Mouse (Mus musculus): Measurements from ENCODE around the gene Atp8a2. TPM values are rescaled to one million over a fixed set of nuclear protein-coding genes. Genes with fewer than 3 reads are reported as not detected.

The Atp8a2 gene
- polyA plus RNA-seq, 2 experiments: 0.70 to 1.7 TPM

DNA sequence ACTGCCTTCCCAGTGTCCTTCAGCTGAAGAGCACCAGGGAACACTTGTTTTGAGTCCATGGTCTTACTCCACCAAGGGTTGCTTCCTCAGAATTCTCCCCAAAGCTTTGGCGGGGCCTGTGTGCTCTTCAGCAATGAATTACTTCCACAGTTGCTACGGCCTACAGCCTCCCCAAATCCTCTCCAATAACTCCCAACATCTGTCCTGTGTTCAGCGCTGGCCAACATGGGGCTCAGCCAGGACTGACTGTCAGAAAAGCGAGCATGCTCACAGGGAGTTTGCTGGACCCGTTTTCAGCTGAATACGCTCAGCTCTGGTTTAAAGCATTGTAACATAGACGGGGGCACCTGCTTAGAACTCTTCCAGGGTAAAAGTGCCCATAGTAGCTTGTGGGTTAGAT lies 489.0 kb downstream of the Atp8a2 start:
- TF ChIP-seq POLR2A (IDR thresholded peaks at IDR 0.05; ENCODE audit: borderline replicate concordance, extremely low read depth, insufficient read depth, insufficient read length): no peak
- no peaks in the 10 kb centered on the region for H3K27me3 ChIP-seq (ENCODE audit: control insufficient read depth, insufficient read depth, low read length)
- ATAC-seq (ENCODE audit: low FRiP score, low read depth) (peak; percentile 42; the same call in 1 of the 2 replicates), DNase-seq (ENCODE audit: low spot score) (no peak)
- H3K9ac ChIP-seq (ENCODE audit: low read depth, low read length, severe bottlenecking): no peak overlapping the region
- WGBS: 71% methylated on average over 7 of the region's 7 CpGs
- H3K9me3 ChIP-seq (ENCODE audit: control insufficient read depth, low read length): no peaks in the 10 kb centered on the region
- H3K36me3 ChIP-seq (ENCODE audit: control insufficient read depth, insufficient read depth, low read length): no peaks in the 10 kb centered on the region
- H3K27ac ChIP-seq (replicated peaks; ENCODE audit: low read depth, low read length): no peak overlapping the region
- H3K4me1 ChIP-seq (ENCODE audit: control insufficient read depth, insufficient read depth, low read length): peaks cover 13% of the 10 kb centered on the region
- no peak overlapping the region for H3K4me3 ChIP-seq (replicated peaks; ENCODE audit: low read length)
- H3K4me2 ChIP-seq (replicated peaks; ENCODE audit: low read depth, low read length, severe bottlenecking): no peak overlapping the region

DNA sequence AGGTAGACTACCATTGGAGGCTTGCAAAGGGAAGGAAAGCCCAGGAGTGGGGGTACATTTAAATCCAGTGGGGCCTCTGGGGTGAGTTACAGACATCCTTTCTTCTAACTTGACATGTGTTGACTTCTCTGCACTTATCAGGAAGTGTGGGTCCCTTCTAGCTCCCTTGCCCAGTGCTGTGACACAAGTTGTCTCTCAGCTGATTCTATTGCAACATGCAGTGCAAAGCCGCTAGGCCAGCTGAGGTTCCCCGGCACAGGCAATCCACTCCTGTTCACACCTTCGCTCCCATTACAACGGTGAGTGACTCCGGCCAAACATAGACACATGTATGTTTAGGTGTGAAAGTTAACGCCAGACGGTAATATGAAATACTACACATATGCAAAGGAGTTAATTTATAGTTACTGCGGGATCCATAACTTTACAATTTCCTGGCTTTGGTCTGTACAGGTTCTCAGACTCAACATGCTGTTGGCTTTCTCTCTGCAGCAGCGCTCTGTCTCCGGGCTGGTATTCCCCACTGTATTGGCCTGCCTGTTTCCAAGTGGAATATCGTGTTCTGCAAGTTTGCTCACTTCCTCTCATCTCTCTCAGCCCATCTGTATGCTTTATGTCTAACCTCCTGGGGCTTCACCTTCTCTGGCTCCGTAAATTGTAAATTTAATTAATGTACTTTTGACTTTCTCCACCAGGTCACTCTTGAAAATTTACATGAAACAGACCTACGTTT lies 491.5 kb downstream of the Atp8a2 start:
- Histone ChIP-seq H3K27me3 (ENCODE audit: control insufficient read depth, insufficient read depth, low read length) (no peaks in the 10 kb centered on the region), H3K36me3 (ENCODE audit: control insufficient read depth, insufficient read depth, low read length) (no peaks in the 10 kb centered on the region), H3K4me1 (ENCODE audit: control insufficient read depth, insufficient read depth, low read length) (peaks cover 19% of the 10 kb centered on the region), H3K9me3 (ENCODE audit: control insufficient read depth, low read length) (no peaks in the 10 kb centered on the region), H3K27ac (replicated peaks; ENCODE audit: low read depth, low read length) (0 out of 2 replicates have a peak overlapping the region, but pooled peaks have one; percentile 43), H3K4me2 (replicated peaks; ENCODE audit: low read depth, low read length, severe bottlenecking) (no peak overlapping the region), H3K4me3 (replicated peaks; ENCODE audit: low read length) (no peak overlapping the region), H3K9ac (ENCODE audit: low read depth, low read length, severe bottlenecking) (no peak overlapping the region)
- peak; percentile 48 for DNase-seq (ENCODE audit: low spot score)
- WGBS: 43% methylated on average over 13 of the region's 13 CpGs
- TF ChIP-seq POLR2A (IDR thresholded peaks at IDR 0.05; ENCODE audit: borderline replicate concordance, extremely low read depth, insufficient read depth, insufficient read length): no peak
- peak; percentile 54; the same call in 1 of the 2 replicates for ATAC-seq (ENCODE audit: low FRiP score, low read depth)

- DNase-seq (ENCODE audit: low spot score) (peak; percentile 80), ATAC-seq (ENCODE audit: low FRiP score, low read depth) (peak; percentile 80)
- peaks cover 19% of the 10 kb centered on the region for H3K4me1 ChIP-seq (ENCODE audit: control insufficient read depth, insufficient read depth, low read length)
- H3K36me3 ChIP-seq (ENCODE audit: control insufficient read depth, insufficient read depth, low read length): no peaks in the 10 kb centered on the region
- WGBS: 12% methylated on average over 5 of the region's 5 CpGs
- no peak overlapping the region for H3K4me3 ChIP-seq (replicated peaks; ENCODE audit: low read length)
- H3K27ac ChIP-seq (replicated peaks; ENCODE audit: low read depth, low read length): peak overlapping the region; percentile 33; the same call in 1 of the 2 replicates
- H3K9ac ChIP-seq (ENCODE audit: low read depth, low read length, severe bottlenecking): no peak overlapping the region
- no peak for TF ChIP-seq POLR2A (IDR thresholded peaks at IDR 0.05; ENCODE audit: borderline replicate concordance, extremely low read depth, insufficient read depth, insufficient read length)
- H3K27me3 ChIP-seq (ENCODE audit: control insufficient read depth, insufficient read depth, low read length): no peaks in the 10 kb centered on the region
- H3K9me3 ChIP-seq (ENCODE audit: control insufficient read depth, low read length): no peaks in the 10 kb centered on the region
- no peak overlapping the region for H3K4me2 ChIP-seq (replicated peaks; ENCODE audit: low read depth, low read length, severe bottlenecking)
Observed at GRCm38 (mm10) chr14:59701492-59701891, 495.5 kb downstream of the Atp8a2 start.

DNA sequence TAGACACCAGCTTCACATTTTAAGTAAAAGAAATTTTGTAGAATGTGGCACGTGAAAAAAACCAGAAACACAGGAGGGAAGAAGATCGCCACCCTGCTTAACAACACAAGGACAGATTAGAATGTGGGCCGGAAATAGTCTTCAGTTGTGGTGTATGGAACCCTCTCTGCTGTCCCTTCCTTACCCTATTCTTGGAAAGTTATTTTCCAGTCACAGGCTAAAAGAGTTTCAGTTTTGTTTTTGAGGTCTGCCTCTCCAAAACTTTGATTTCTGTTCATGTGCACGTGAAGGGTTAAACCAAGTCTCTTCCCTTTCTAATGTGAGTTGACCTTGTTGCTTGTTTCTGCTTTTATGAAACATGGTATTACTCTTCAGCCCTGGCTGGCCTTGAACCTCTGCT lies 501.8 kb downstream of the Atp8a2 start:
- H3K9me3 ChIP-seq (ENCODE audit: control insufficient read depth, low read length): no peaks in the 10 kb centered on the region

DNA sequence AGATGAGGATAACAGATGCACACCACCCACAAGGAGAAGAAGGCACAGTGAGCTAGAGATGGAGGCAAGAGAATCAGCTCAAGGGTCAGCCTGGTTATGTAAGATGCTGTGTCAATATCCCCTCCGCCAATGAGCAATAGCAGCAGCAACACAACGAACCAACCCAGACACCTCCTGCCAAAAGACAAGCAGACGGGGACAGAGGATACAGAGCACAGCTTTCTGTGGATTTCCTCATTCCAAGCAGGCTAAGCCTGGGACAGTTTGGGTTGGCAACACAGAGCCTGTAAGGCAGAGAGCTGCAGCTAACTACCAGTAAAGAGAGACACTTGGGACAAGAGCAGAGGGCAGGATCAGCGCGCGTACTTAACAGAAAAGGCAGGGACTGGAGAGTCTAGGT lies 504.8 kb downstream of the Atp8a2 start:
- H3K9ac ChIP-seq (ENCODE audit: low read depth, low read length, severe bottlenecking): no peak overlapping the region
- H3K36me3 ChIP-seq (ENCODE audit: control insufficient read depth, insufficient read depth, low read length): no peaks in the 10 kb centered on the region
- H3K27ac ChIP-seq (replicated peaks; ENCODE audit: low read depth, low read length): no peak overlapping the region
- no peak for DNase-seq (ENCODE audit: low spot score)
- H3K4me1 ChIP-seq (ENCODE audit: control insufficient read depth, insufficient read depth, low read length): peaks cover 8% of the 10 kb centered on the region
- H3K4me2 ChIP-seq (replicated peaks; ENCODE audit: low read depth, low read length, severe bottlenecking): no peak overlapping the region
- no peak overlapping the region for H3K4me3 ChIP-seq (replicated peaks; ENCODE audit: low read length)
- no peak for ATAC-seq (ENCODE audit: low FRiP score, low read depth)
- 79% methylated on average over 6 of the region's 6 CpGs for WGBS
- no peaks in the 10 kb centered on the region for H3K27me3 ChIP-seq (ENCODE audit: control insufficient read depth, insufficient read depth, low read length)
- TF ChIP-seq POLR2A (IDR thresholded peaks at IDR 0.05; ENCODE audit: borderline replicate concordance, extremely low read depth, insufficient read depth, insufficient read length): no peak
- no peaks in the 10 kb centered on the region for H3K9me3 ChIP-seq (ENCODE audit: control insufficient read depth, low read length)

More for the DNA sequence above, 501.8 kb downstream of the Atp8a2 start:
- H3K27ac ChIP-seq (replicated peaks; ENCODE audit: low read depth, low read length): no peak overlapping the region
- no peak overlapping the region for H3K9ac ChIP-seq (ENCODE audit: low read depth, low read length, severe bottlenecking)
- no peaks in the 10 kb centered on the region; the same call in 1 of the 2 replicates for H3K4me1 ChIP-seq (ENCODE audit: control insufficient read depth, insufficient read depth, low read length)
- H3K36me3 ChIP-seq (ENCODE audit: control insufficient read depth, insufficient read depth, low read length): no peaks in the 10 kb centered on the region
- no peaks in the 10 kb centered on the region for H3K27me3 ChIP-seq (ENCODE audit: control insufficient read depth, insufficient read depth, low read length)
- DNase-seq (ENCODE audit: low spot score) (no peak), ATAC-seq (ENCODE audit: low FRiP score, low read depth) (no peak)
- H3K4me3 ChIP-seq (replicated peaks; ENCODE audit: low read length): no peak overlapping the region
- 86% methylated on average over 4 of the region's 4 CpGs for WGBS
- no peak overlapping the region for H3K4me2 ChIP-seq (replicated peaks; ENCODE audit: low read depth, low read length, severe bottlenecking)
- TF ChIP-seq POLR2A (IDR thresholded peaks at IDR 0.05; ENCODE audit: borderline replicate concordance, extremely low read depth, insufficient read depth, insufficient read length): no peak
